Mouse (Mus musculus) small intestine, adult 10 weeks (tissue): ENCODE results near the gene Gipc3. TPM values are rescaled to one million over a fixed set of nuclear protein-coding genes. Genes with fewer than 3 reads are reported as not detected.

ENCODE experiments used
- polyA plus RNA-seq: library from polyadenylated mRNA; stranded (reverse); fragments of 350-450 nt; fragmentation: Illumina TruSeq; extraction: RNeasy Lipid Tissue Mini Kit (QIAGEN cat#74804); gene quantifications from one replicate; pipeline ENCODE4 v1.2.3, GENCODE M21; 2014; ENCODE audit warnings: low replicate concordance

Gene Gipc3
- polyA plus RNA-seq, 1 experiment from 2014 or later: not detected

Other genes starting within 250 kb of the Gipc3 start
- gene Creb3l3, start 244.4 kb downstream of the Gipc3 start, polyA plus RNA-seq: 29.5 TPM
- 4.5 TPM for gene Map2k2, start 237.4 kb downstream of the Gipc3 start, polyA plus RNA-seq
- gene Zbtb7a, start 208.0 kb downstream of the Gipc3 start, polyA plus RNA-seq: 19.8 TPM
- not detected for gene Pias4, start 175.3 kb downstream of the Gipc3 start, polyA plus RNA-seq
- 3.2 TPM for gene Eef2, start 166.6 kb downstream of the Gipc3 start, polyA plus RNA-seq
- not detected for gene Dapk3, start 160.3 kb downstream of the Gipc3 start, polyA plus RNA-seq
- gene 4930442H23Rik, start 159.4 kb downstream of the Gipc3 start, polyA plus RNA-seq: not detected
- not detected for gene Nmrk2, start 141.2 kb downstream of the Gipc3 start, polyA plus RNA-seq
- not detected for gene Atcay, start 112.4 kb downstream of the Gipc3 start, polyA plus RNA-seq
- gene Zfr2, start 110.1 kb downstream of the Gipc3 start, polyA plus RNA-seq: 0.41 TPM
- gene Matk, start 90.3 kb downstream of the Gipc3 start, polyA plus RNA-seq: not detected
- 0.89 TPM for gene Mrpl54, start 76.3 kb downstream of the Gipc3 start, polyA plus RNA-seq
- gene Apba3, start 76.3 kb downstream of the Gipc3 start, polyA plus RNA-seq: not detected
- gene Tjp3, start 51.7 kb downstream of the Gipc3 start, polyA plus RNA-seq: 1.3 TPM
- 1.4 TPM for gene Pip5k1c, start 50.3 kb downstream of the Gipc3 start, polyA plus RNA-seq
- gene Cactin, start 22.2 kb downstream of the Gipc3 start, polyA plus RNA-seq: not detected
- not detected for gene Tbxa2r, start 14.5 kb downstream of the Gipc3 start, polyA plus RNA-seq
- 7.1 TPM for gene Hmg20b, start 7.2 kb upstream of the Gipc3 start, polyA plus RNA-seq
- gene Mfsd12, start 14.2 kb upstream of the Gipc3 start, polyA plus RNA-seq: not detected
- gene 4930404N11Rik, start 22.6 kb upstream of the Gipc3 start, polyA plus RNA-seq: not detected
- 0.15 TPM for gene Fzr1, start 35.2 kb upstream of the Gipc3 start, polyA plus RNA-seq
- gene Dohh, start 41.2 kb upstream of the Gipc3 start, polyA plus RNA-seq: not detected
- gene Gm48551, start 41.2 kb upstream of the Gipc3 start, polyA plus RNA-seq: 0.56 TPM
- not detected for gene Gm48552, start 45.7 kb upstream of the Gipc3 start, polyA plus RNA-seq
- gene Smim24, start 49.8 kb upstream of the Gipc3 start, polyA plus RNA-seq: 129 TPM
- 2.3 TPM for gene Nfic, start 112.4 kb upstream of the Gipc3 start, polyA plus RNA-seq
- 1.8 TPM for gene Celf5, start 139.4 kb upstream of the Gipc3 start, polyA plus RNA-seq
- not detected for gene Ncln, start 153.1 kb upstream of the Gipc3 start, polyA plus RNA-seq
- not detected for gene S1pr4, start 156.9 kb upstream of the Gipc3 start, polyA plus RNA-seq
- not detected for gene Gna15, start 181.0 kb upstream of the Gipc3 start, polyA plus RNA-seq
- 7.6 TPM for gene Gna11, start 201.9 kb upstream of the Gipc3 start, polyA plus RNA-seq
- gene Aes, start 216.2 kb upstream of the Gipc3 start, polyA plus RNA-seq: 7.5 TPM
- 1.5 TPM for gene Tle2, start 231.3 kb upstream of the Gipc3 start, polyA plus RNA-seq